Mouse (Mus musculus): ENCODE measurements around the gene Cd80. TPM values are rescaled to one million over a fixed set of nuclear protein-coding genes. Genes with fewer than 3 reads are reported as not detected.
"Not testable (repeated sequence)": the region's sequence is repeated elsewhere in the genome, so short reads cannot be mapped to it uniquely, and the experiment has no call there.

Cd80 gene
- total and polyA plus RNA-seq, 3 experiments: 0.37 to 1.1 TPM; not detected in 1

GRCm38 (mm10) chr16:38472507-38472873 lies 17.1 kb downstream of the Cd80 start:
- no peak for DNase-seq

GRCm38 (mm10) chr16:38473661-38474060 lies 18.3 kb downstream of the Cd80 start:
- no peak for DNase-seq

DNA sequence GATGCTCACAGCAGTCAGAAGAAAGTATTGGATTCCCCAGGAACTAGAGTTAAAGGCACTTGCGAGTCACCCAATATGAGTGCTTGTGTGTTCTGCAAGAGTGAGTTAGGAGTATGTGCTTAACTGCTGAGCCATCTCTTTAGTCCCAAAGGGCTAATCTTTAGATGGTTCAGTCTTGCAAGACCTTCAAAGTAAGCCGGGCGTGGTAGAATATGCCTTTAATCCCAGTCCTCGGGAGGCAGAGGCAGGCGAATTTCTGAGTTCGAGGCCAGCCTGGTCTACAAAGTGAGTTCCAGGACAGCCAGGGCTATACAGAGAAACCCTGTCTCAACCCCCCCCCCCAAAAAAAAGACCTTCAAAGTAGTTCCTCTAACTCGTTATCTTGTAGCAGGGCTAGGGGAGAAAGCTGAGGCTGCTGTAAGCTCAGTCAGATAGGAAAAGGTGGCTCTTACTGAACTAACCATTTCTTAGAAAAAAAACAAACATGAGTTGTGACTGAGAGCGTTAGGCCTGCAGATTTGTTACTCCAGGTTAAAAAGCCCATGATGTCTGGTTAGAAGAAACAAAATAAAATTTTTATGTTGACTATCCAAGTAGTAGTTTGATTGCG lies 19.4 kb downstream of the Cd80 start:
- no peak for DNase-seq

GRCm38 (mm10) chr16:38475681-38476311 lies 20.4 kb downstream of the Cd80 start:
- no peak for DNase-seq

DNA sequence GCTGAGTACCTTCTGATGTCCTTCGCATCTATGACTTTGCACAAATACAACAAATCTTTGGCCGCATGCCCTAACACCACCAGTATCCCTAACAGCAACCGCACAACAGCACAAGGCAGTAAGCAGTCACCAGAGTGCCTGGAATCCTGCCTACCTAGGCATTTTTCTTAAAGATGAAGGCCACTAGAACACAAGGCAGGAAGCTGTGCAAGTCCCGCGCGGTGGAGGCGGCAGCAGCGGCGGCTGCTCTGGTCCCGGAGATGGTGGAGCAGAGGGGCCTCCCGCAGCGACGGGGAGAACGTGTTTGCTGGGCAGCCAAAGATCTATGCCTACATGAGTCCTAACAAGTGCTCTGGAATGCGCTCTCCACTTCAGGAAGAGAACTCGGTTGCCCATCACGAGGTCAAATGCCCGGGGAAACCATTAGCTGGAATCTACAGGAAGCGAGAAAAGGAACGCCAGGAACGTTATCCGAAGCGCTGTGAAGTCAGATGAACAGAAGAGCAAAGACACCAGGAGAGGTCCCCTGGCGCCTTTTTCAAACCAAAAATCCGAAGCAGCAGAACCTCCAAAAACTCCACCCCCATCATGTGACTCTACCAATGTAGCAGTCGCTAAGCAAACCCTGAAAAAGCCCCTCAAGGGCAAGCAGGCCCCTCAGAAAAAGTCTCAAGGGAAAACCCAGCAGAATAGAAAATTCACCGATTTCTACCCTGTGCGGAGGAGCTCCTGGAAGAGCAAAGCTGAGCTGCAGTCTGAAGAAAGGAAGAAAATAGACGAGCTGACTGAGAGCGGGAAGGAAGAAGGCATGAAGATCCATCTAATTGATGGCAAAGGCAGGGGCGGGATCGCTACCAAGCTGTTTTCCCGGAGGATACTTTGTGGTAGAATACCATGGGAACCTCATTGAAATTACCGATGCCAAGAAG lies 21.2 kb downstream of the Cd80 start:
- DNase-seq: peak; percentile 78

- DNase-seq: not testable (repeated sequence)
Observed at GRCm38 (mm10) chr16:38477241-38477608, 21.9 kb downstream of the Cd80 start.

DNA sequence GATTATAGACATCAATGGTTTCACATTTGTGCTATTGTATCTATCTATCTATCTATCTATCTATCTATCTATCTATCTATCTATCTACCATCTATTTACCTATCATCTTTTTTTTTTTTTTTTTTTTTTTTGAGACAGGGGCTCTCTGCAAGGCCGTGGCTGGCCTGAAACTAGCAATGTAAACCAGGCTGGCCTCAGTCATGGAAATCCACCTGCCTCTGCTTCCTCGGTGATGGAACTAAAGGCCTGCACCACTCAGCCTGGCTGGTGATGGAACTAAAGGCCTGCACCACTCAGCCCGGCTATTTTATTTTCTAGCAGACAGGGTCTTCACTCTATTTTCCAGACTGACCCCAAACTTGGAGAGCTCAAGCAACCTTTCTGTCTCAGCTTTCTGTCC lies 22.9 kb downstream of the Cd80 start:
- no peak for DNase-seq

- DNase-seq: no peak
Observed at GRCm38 (mm10) chr16:38481327-38481726, 26.0 kb downstream of the Cd80 start.

GRCm38 (mm10) chr16:38482780-38483562 lies 27.6 kb downstream of the Cd80 start:
- DNase-seq: peak; percentile 45

GRCm38 (mm10) chr16:38483582-38484309 lies 28.4 kb downstream of the Cd80 start:
- peak; percentile 21 for DNase-seq

GRCm38 (mm10) chr16:38492551-38492950 lies 37.2 kb downstream of the Cd80 start:
- DNase-seq: peak; percentile 43

GRCm38 (mm10) chr16:38493890-38494289 lies 38.5 kb downstream of the Cd80 start:
- no peak for DNase-seq

DNA sequence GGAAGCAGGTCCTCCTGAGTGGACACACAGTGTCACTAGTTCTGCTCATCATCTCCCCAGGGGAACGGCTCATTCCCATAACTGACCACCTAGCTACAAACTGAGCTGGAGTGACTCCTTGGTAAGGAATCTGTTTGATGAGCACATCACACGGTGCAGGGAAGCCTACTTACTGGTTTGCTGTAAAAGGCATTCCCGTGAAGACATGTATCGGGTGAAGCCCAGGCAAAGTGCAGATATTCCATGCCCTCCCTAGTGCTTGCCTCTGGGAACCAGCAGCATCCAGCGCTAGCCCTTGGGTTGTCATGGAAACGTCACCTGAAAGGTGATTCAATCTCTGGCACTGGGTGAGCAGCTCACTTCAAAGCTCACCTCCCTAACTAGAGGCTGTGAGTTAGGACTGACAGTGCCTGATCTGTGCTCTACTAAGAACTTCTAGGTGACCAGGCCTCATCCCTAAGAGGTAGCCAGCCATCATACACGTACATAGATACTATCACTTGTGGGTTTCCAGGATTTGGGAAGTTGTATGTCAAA lies 41.3 kb downstream of the Cd80 start:
- DNase-seq: no peak

- peak; percentile 19 for DNase-seq
Observed at GRCm38 (mm10) chr16:38502469-38502868, 47.1 kb downstream of the Cd80 start.

GRCm38 (mm10) chr16:38503528-38503927 lies 48.2 kb downstream of the Cd80 start:
- no peak for DNase-seq

DNA sequence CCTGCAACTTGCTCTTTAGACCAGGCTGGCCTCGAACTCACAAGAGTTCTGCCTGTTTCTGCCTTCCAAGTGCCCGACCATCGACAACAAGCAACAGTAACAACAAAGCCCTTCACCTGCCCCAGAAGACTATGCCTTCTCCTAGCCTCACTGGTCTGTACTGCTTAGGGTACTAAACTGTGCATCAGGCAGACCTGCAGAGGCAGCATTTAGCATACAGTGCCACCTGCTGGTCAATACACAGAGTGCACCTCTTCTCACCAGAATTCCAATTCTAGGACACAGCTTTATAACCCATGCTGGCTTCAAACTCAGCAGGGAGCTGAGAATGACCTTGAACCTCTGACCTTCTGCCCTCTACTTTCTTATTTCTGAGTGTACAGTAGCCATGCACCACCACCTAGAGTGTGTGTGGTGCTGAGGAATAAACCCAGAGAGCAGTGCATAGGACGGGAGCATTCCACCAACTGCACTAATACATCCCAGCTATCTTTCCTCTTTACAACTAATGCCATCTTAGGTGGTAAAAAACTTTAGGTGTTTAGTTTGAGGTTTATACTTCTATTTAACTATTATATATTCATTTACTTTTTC lies 50.8 kb downstream of the Cd80 start:
- DNase-seq: peak; percentile 61

DNA sequence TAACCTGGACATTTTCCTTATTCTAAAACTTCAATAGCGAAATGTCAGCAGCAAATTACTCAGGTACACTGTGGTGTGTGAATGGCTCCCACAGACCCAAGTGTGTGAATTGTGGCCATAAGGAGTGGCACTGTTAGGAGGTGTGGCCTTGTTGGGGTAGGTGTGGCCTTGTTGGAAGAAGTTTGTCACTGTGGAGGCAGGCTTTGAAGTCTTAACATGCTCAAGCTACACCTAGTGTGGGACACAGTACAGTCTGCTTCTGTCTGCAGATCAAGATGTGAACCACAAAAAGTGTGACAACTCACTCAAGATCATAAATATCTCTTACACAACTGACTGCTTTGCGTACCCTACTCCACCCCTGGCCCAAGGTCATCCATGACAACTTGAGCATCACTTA lies 55.5 kb downstream of the Cd80 start:
- no peak for DNase-seq

GRCm38 (mm10) chr16:38519140-38519539 lies 63.8 kb downstream of the Cd80 start:
- no peak for DNase-seq

- DNase-seq: no peak
Observed at GRCm38 (mm10) chr16:38521211-38521987, 66.0 kb downstream of the Cd80 start.

All from adrenal gland, adult 2 months (tissue).